Mouse (Mus musculus): ENCODE data around the gene Fam111a. TPM values are rescaled to one million over a fixed set of nuclear protein-coding genes. Genes with fewer than 3 reads are reported as not detected.
"Not testable (repeated sequence)": the region's sequence is repeated elsewhere in the genome, so short reads cannot be mapped to it uniquely, and the experiment has no call there.

The Fam111a gene
- 1 to 10 TPM; 2.2 to 5.5 (median 4.6) TPM for total RNA-seq (2022)

GRCm38 (mm10) chr19:12545440-12545839, at the start of gene Fam111a:
Gene Fam111a, plus strand, starts transcription at chr19:12545740.
- not testable (repeated sequence) for DNase-seq

GRCm38 (mm10) chr19:12496241-12496640, 49.3 kb upstream of the Fam111a start:
- DNase-seq, result no peak

GRCm38 (mm10) chr19:12497909-12498308, 47.6 kb upstream of the Fam111a start:
- DNase-seq, result no peak

- DNase-seq, result no peak
These were observed 47.2 kb upstream of the Fam111a start for GRCm38 (mm10) chr19:12498321-12498720.

GRCm38 (mm10) chr19:12498941-12499340, 46.6 kb upstream of the Fam111a start:
- DNase-seq, result no peak

GRCm38 (mm10) chr19:12499485-12499884, 46.1 kb upstream of the Fam111a start:
- no peak for DNase-seq

GRCm38 (mm10) chr19:12500124-12500523, 45.4 kb upstream of the Fam111a start:
- no peak for DNase-seq

GRCm38 (mm10) chr19:12500881-12501311, 44.6 kb upstream of the Fam111a start:
- no peak for DNase-seq

- peak; percentile 93 for DNase-seq
These were observed 43.9 kb upstream of the Fam111a start, which contains the start of gene Dtx4 for GRCm38 (mm10) chr19:12501370-12502347. Gene Dtx4, minus strand, starts transcription at chr19:12501454.

- DNase-seq, result no peak
These were observed 42.8 kb upstream of the Fam111a start for GRCm38 (mm10) chr19:12502756-12503155.

GRCm38 (mm10) chr19:12514621-12515020, 30.9 kb upstream of the Fam111a start:
- no peak for DNase-seq

GRCm38 (mm10) chr19:12517671-12518540, 27.6 kb upstream of the Fam111a start:
- DNase-seq, result peak; percentile 34

- no peak for DNase-seq
These were observed 27.0 kb upstream of the Fam111a start for GRCm38 (mm10) chr19:12518541-12518890.

GRCm38 (mm10) chr19:12523377-12523776, 22.2 kb upstream of the Fam111a start:
- no peak for DNase-seq

- no peak for DNase-seq
These were observed 8.4 kb upstream of the Fam111a start for GRCm38 (mm10) chr19:12537168-12537567.

- DNase-seq, result no peak
These were observed 5.6 kb upstream of the Fam111a start for GRCm38 (mm10) chr19:12539975-12540374.

GRCm38 (mm10) chr19:12540727-12541126, 4.8 kb upstream of the Fam111a start:
- no peak for DNase-seq

GRCm38 (mm10) chr19:12541644-12542043, 3.9 kb upstream of the Fam111a start:
- no peak for DNase-seq

- no peak for DNase-seq
These were observed 3.6 kb downstream of the Fam111a start for GRCm38 (mm10) chr19:12549166-12549565.

- DNase-seq, result no peak
These were observed 4.7 kb downstream of the Fam111a start for GRCm38 (mm10) chr19:12550005-12550942.

- DNase-seq, result no peak
These were observed 10.8 kb downstream of the Fam111a start for GRCm38 (mm10) chr19:12556293-12556692.

GRCm38 (mm10) chr19:12558219-12558618, 12.7 kb downstream of the Fam111a start:
- DNase-seq, result no peak
